Mouse (Mus musculus) brain, embryonic 14.5 days (tissue): ENCODE measurements around the gene St6galnac6.

Source experiments
- CTCF ChIP-seq: fragments of 200-500 bp; IDR thresholded peaks from 2 replicates; pipeline ENCODE4 v1.5.1; 2012; ENCODE audit warnings: inconsistent platforms, mild to moderate bottlenecking, moderate library complexity, borderline replicate concordance; ENCODE audit not compliant: insufficient read depth, insufficient read length; ENCODE audit errors: extremely low read depth
- POLR2A ChIP-seq: fragments of 200-500 bp; IDR thresholded peaks from 2 replicates; pipeline ENCODE4 v1.6.1; 2012; ENCODE audit warnings: mild to moderate bottlenecking, inconsistent platforms, borderline replicate concordance; ENCODE audit not compliant: poor library complexity, insufficient read depth, insufficient read length, severe bottlenecking; ENCODE audit errors: extremely low read depth

DNA sequence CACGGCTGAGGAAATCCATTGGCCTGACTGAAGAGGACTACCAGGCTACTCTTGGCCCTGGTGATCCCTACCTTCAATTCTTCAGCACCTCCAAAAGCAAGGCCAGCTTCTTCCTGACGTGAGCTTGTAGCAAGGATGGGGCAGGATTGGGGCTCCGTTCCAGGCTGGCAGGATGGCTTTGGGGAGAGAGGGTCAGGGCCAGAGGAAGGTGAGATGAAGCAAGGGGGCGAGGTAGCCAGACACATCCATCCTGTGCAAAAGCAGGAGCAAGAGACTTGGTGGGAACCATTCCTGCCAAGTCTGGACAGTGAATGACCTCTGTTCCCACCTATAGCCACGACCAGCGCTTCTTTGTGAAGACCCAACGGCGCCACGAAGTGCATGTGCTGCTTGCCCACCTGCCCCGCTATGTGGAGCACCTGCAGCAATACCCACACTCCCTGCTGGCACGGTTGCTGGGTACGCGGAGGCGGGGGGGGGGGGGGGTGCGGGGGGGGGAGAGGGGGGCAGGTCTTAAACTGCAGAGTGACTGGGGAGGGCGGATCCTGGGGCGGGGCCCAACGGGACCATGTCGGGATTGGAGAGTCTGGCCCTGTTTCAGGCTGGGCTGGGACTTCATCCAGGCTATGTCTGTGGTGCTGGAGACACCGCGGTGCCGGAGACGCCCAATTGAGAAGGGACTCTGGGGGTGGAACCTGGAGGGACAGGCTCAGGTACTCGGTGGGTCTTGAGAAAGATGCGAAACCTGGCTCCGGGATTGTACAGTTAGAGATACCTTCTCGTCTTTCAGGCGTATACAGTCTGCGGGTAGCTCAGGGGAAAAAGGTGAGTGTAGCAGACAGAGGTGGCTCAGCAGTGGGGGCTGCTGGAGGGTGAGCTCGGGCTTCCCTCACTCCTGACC, 21.1 kb upstream of the St6galnac6 start:
- TF ChIP-seq CTCF (no peak), POLR2A (no peak)
